Mouse (Mus musculus) megakaryocyte progenitor cell, adult 5-6 weeks (primary cell): ENCODE data around the gene Zfp800. TPM values are rescaled to one million over a fixed set of nuclear protein-coding genes. Genes with fewer than 3 reads are reported as not detected.

Source experiments
- ATAC-seq: replicated peaks from 2 replicates; pipeline ENCODE4 v1.8.0; 2016; ENCODE audit warnings: mild to moderate bottlenecking, moderate TSS enrichment, inconsistent platforms; ENCODE audit not compliant: poor library complexity
- total RNA-seq, 2 experiments: library from RNA; stranded (forward) in 1 of 2; stranded (reverse) in 1 of 2; fragments of 157-497, 149-512 nt in 1 of 2; fragments of 200-1000 nt in 1 of 2; gene quantifications; 2 replicates each; pipeline versions ENCODE4 v1.2.3 to v1.2.4; 2015 to 2017

Zfp800 gene
- total RNA-seq, 2 experiments from 2014 or later, result 57.3 to 64.3 TPM

GRCm38 (mm10) chr6:28396853-28397457, 850 bp downstream of the Zfp800 start:
- peak; percentile 60 for ATAC-seq

- ATAC-seq, result no peak
Measured at GRCm38 (mm10) chr6:28396051-28396852, 1.6 kb downstream of the Zfp800 start.

DNA sequence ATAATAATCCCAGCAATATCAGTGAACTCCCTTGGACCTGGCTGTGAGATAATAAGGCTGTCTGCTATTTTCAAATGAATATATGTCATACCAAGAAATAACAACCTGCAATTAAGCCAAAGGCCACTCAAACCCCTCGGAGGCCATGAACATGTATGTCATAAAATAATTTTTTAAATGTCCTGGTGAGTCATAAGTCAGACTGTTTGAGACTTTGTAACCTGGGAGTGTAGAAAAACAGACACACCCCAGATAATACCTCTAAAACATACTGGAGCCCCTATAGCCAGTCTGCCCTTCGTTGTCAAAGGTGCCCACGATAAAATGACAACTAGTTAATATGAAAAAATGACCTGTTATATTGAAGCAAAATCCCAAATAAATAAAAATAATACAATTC, 8.8 kb downstream of the Zfp800 start:
- ATAC-seq, result no peak

GRCm38 (mm10) chr6:28385169-28385568, 12.6 kb downstream of the Zfp800 start:
- no peak for ATAC-seq

GRCm38 (mm10) chr6:28381983-28382382, 15.8 kb downstream of the Zfp800 start:
- ATAC-seq, result peak; percentile 90

DNA sequence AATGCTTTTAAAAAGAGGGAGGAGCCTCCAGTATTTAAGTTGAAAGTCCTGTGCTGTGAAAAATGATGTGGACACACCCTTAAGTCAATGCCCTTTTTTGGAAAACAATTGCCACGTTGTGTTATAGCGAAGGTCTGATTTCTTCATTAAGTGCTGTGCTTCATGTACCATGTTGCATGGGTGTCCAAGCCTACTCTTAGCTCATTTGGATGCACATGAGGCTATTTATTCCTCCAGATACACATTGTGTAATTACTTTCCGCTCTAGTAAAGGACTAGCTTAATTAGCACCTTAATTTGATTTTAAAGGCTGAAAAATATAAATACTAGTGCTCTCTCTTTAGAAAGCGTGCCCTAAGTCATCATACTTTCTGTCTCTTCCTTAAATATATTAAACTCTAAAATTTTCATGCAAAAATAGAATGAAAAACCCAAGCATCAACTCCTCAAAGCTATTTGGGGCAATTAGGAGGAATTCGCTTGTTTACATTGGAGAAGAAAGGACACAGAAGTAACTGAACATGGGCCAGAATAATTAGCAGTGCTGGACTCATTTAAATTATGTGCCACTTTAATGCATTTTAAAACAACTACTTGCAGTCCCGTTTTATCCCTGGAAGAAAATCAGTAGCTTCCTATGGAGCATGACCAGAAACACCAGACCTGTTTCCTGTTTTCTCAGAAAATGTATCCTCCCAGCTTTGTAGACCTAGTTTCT, 27.7 kb downstream of the Zfp800 start:
- no peak for ATAC-seq

DNA sequence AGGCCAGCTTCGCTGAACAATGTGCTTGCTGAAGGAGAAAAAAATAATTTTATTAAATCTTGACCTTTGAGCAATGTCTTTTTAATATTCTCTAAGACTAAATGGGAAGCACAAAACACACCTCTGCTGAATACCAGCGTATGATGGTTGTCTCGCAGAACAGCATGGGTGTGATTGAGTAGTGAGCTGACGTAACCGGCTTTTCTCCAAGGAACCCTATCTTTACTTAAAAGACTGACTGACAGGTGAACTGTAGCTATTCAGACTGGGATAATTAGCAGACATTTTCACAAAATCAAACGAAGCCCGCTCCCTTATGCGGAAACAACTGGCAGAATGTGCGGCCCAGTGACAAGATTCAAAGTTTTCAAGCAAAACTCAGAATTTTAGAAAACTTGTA, 30.2 kb downstream of the Zfp800 start:
- ATAC-seq, result no peak

DNA sequence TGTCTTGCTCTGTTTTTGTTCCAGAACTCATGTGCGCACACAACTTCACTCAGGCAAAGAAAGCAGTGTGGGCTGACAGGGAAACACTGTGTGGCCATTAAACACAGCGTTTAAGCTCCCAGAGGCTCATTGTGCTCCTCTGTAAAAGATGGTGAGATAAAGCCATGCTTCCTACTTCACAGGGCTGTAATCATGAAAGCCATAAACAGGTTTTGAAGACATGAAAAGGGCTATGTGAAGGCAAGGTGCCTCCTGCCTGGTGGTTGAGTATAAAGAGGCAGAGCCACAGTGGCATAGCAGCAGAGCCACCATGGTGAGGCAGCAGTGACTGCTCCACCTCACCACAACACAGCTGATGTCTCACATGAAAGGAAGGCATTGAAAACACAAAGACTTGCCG, 46.7 kb downstream of the Zfp800 start:
- ATAC-seq, result no peak

GRCm38 (mm10) chr6:28345677-28346076, 52.1 kb downstream of the Zfp800 start:
- ATAC-seq, result no peak

- ATAC-seq, result 0 out of 2 replicates have a peak, but pooled peaks have one; percentile 42
Measured at GRCm38 (mm10) chr6:28345181-28345580, 52.6 kb downstream of the Zfp800 start.

DNA sequence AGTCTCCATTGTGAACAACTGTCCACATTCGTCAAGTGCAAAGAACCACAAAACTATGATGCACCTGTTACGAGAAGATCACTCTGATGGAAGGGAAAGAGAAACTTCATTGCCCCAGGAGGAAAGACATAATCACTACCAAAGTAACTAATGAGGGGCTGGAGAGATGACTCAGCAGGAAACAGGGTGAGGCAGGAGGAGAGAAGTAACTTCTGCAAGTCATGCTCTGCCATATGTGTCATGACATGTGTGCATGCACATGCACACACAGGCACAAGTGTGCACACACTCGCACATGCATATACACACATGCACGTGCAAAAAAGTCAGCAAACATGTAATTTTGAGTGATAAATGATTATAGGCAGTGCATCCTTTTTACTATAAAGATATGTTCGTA, 54.9 kb downstream of the Zfp800 start:
- ATAC-seq, result peak; percentile 85

GRCm38 (mm10) chr6:28341174-28341573, 56.6 kb downstream of the Zfp800 start:
- peak; percentile 68 for ATAC-seq

- ATAC-seq, result no peak
Measured at GRCm38 (mm10) chr6:28339410-28339809, 58.4 kb downstream of the Zfp800 start.

DNA sequence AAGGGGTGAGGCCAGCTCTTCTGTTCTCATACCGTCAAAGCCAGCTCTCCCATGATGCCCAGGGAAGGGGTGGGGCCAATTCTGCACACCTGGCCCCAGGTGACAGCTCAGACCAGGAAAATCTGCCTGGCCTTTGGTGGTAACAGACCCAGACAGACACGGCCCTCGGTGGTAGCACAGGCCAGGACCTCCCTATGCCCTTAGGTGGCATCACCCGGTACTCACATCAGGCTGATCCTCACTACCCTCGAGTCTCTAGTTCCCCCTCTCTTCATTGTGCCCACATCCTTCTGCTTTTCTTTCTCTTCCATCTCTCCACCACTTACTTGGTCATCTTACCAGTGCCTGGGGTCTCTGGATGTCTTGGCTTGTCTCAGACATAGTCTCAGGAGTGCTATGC, 64.1 kb downstream of the Zfp800 start:
- peak; percentile 20; the same call in 1 of the 2 replicates for ATAC-seq

- no peak for ATAC-seq
Measured at GRCm38 (mm10) chr6:28332546-28332945, 65.3 kb downstream of the Zfp800 start.

DNA sequence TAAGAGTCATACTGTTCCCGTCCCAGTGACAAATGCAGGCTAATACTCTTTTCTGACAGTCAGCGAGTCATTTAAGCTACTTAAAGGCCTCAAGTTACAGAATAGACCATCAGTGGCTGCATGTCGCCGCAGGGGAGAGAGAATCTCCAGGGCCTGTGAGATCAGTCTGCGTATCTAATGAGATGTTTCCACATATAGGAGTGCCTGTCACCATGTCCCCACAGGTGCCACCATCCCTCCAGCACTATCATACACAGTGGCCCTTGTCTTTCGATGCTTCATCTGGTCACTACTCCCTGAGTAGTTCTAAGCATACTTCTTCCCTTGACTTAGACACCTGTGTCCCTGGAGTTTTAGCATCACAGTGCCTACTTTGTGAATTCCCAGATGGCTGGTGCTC, 68.0 kb downstream of the Zfp800 start:
- no peak for ATAC-seq

DNA sequence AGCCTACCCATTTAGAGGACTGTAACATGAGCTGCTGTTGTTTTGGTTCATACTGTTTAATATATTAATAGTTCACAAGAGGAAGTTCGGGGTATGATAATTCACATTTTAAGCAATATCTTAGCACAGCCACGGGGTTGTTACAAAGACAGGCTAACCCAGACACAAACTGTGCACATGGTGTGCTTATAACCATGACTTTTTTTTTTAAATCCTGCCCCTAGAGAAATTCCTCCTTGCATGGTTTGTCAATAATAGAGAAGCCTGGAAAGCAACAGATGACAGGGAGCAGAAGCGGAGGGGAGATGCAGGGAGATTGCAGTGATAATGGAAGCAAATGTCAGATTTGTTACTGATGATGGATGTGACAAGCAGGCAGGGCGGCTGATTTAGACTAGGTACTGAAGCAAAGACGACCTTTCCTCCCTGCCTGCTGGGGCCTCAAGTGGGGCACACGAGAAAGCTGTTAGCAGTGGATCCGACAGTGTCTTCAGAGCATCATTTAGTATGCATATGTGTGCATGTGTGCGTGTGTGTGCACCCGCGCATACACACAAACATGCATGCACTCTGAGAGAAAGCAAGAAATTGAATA, 68.7 kb downstream of the Zfp800 start:
- no peak for ATAC-seq

DNA sequence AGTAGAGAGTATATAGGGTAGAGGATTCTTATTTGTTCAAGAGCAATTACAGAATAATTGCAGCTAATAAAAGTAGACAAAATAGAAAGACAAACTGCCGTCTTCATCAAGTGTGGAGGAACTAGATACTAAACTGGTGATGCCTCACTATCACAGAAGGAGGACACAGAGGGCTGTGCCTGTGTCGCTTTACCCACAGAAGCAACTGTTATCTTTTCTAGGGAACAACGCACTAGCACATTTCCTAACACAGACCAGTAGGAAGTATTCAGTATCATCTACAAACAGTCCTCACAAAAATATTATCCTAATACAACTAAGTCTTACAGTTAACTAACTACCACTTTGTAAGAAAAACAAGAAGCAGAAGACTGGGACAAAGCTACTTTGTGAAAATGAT, 71.1 kb downstream of the Zfp800 start:
- ATAC-seq, result peak; percentile 85

DNA sequence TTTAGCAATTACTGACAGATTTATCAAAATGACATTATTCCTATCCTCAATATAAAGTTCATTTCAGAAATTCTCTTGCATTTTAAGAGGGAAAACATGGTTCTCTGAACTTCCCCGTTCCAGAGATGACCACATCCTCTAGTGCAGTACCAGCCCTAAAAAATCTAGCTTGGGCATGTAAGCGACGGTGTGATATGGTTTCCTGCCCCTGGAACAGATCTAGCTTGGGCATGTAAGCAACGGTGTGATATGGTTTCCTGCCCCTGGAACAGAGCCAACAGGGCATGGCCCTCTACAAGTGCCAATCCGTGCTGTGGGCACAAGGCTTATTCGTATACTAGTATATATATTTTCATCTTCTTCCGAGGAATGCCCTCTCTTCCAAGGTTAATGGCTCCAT, 75.4 kb downstream of the Zfp800 start:
- ATAC-seq, result peak; percentile 51

DNA sequence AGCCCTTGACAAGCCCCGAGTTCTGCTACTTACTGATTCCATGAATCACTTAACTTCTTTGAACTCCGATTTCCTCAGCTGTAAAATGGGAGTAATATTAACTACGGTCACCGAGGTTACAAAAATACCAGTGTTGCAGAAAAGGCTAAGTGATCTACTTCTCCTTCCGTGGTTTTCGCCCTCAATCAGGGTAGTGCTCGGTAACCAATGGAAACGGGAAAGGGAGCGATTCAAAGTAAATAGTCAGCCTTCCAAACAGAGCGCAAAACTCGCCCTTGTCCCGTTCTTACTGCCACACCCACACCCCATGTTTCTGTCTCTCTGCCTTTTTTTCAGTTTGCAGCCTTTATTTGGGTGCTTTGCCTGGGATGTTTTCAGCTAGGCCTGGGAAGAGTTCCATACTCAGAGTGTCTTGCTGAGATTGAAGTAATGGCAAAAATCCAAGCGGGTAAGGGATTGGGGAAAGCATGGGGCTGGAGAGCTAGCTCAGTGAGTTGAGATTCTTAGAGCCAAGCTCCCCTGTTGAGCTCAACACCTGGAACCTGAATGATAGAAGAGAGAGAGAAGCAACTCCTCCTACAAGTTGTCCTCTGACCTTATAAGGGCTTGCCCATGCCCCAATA, 78.0 kb downstream of the Zfp800 start:
- ATAC-seq, result peak; percentile 69
